Mouse (Mus musculus): ENCODE data around the gene Haao.

GRCm38 (mm10) chr17:83891864-83892263 lies 44.1 kb upstream of the Haao start:
- no peak for TF ChIP-seq CTCF (IDR thresholded peaks at IDR 0.05; ENCODE audit: control insufficient read depth, insufficient read depth, insufficient replicate concordance, low read depth, low read length)
- TF ChIP-seq POLR2A (IDR thresholded peaks at IDR 0.05; ENCODE audit: control insufficient read depth, low read depth, low read length): no peak
